Mouse (Mus musculus): Measurements from ENCODE around the gene Epb41. TPM values are rescaled to one million over a fixed set of nuclear protein-coding genes. Genes with fewer than 3 reads are reported as not detected.

The Epb41 gene
- 32.4 TPM for polyA plus RNA-seq (2015; fragmentation: Illumina TruSeq; extraction: RNeasy Lipid Tissue Mini Kit (QIAGEN cat#74804); ENCODE audit: low read depth, low replicate concordance)

DNA sequence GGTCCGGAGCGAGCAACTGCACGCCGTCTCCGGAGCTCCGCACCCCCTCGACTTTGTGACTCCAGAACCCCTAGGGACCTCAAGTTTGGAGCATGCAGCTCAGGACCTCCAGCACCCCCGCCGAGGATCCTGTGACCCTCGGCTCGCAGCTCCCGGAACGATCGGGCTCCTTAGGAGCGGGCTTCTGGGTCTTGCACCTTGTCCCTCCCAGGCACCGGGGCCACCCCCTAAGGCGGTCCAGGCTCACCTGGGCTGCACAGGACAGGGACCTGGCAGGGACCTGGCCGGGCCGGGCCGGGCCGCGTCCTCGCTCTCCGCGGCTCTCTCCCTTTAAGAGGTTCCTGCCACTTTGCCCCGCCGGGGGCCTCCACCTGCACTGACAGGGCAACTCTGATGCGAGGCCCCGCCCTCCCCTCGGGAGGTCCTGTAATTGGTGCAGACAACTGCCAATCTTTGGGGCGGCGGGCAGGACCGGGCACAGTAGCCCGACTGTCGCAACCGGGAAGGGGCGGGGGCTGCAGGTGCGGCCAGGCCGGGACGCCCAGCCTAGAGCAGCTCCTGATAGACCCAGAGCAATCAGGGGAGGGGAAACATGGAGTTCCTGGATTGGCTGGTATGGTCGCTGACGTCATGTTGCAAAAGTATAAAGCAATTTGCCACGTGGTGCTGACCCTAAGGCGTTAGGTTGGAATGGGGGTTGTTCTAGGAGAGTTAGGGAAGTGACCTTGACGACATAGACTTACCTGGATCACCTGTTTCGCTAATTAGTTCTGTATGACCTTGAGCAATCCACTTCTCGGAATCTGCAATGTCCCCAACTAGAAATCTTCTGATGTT is at the start of gene Epb41:
TSS of gene Epb41 (minus strand) at position 389 of the 837 bp plus-strand sequence.

GRCm38 (mm10) chr4:132074077-132074932 is 816 bp downstream of the Epb41 start, which contains the start of gene Gm10300:
Gene Gm10300 (plus strand): TSS chr4:132074697.

GRCm38 (mm10) chr4:131921461-131922346 is 153.4 kb downstream of the Epb41 start, which contains the start of gene Tmem200b:
Gene Tmem200b (plus strand): TSS chr4:131921771.

Other genes starting within 250 kb of the Epb41 start
- 34.7 TPM for gene Ptpru, start 237.0 kb downstream of the Epb41 start, polyA plus RNA-seq (2015; fragmentation: Illumina TruSeq; extraction: RNeasy Lipid Tissue Mini Kit (QIAGEN cat#74804); ENCODE audit: low read depth, low replicate concordance)
- gene Mecr, start 231.9 kb downstream of the Epb41 start, polyA plus RNA-seq (2015; fragmentation: Illumina TruSeq; extraction: RNeasy Lipid Tissue Mini Kit (QIAGEN cat#74804); ENCODE audit: low read depth, low replicate concordance): 29.4 TPM
- 54.9 TPM for gene Srsf4, start 201.7 kb downstream of the Epb41 start, polyA plus RNA-seq (2015; fragmentation: Illumina TruSeq; extraction: RNeasy Lipid Tissue Mini Kit (QIAGEN cat#74804); ENCODE audit: low read depth, low replicate concordance)
- gene Tmem200b, start 153.6 kb downstream of the Epb41 start, polyA plus RNA-seq (2015; fragmentation: Illumina TruSeq; extraction: RNeasy Lipid Tissue Mini Kit (QIAGEN cat#74804); ENCODE audit: low read depth, low replicate concordance): 7.2 TPM
- not detected for gene Gm10300, start 624 bp downstream of the Epb41 start, polyA plus RNA-seq (2015; fragmentation: Illumina TruSeq; extraction: RNeasy Lipid Tissue Mini Kit (QIAGEN cat#74804); ENCODE audit: low read depth, low replicate concordance)
- gene Oprd1, start 69.2 kb upstream of the Epb41 start, polyA plus RNA-seq (2015; fragmentation: Illumina TruSeq; extraction: RNeasy Lipid Tissue Mini Kit (QIAGEN cat#74804); ENCODE audit: low read depth, low replicate concordance): 10.1 TPM
- gene Ythdf2, start 137.0 kb upstream of the Epb41 start, polyA plus RNA-seq (2015; fragmentation: Illumina TruSeq; extraction: RNeasy Lipid Tissue Mini Kit (QIAGEN cat#74804); ENCODE audit: low read depth, low replicate concordance): 28.0 TPM
- 14.5 TPM for gene Gmeb1, start 186.3 kb upstream of the Epb41 start, polyA plus RNA-seq (2015; fragmentation: Illumina TruSeq; extraction: RNeasy Lipid Tissue Mini Kit (QIAGEN cat#74804); ENCODE audit: low read depth, low replicate concordance)
- 26.8 TPM for gene Taf12, start 199.1 kb upstream of the Epb41 start, polyA plus RNA-seq (2015; fragmentation: Illumina TruSeq; extraction: RNeasy Lipid Tissue Mini Kit (QIAGEN cat#74804); ENCODE audit: low read depth, low replicate concordance)
- gene Rab42, start 228.1 kb upstream of the Epb41 start, polyA plus RNA-seq (2015; fragmentation: Illumina TruSeq; extraction: RNeasy Lipid Tissue Mini Kit (QIAGEN cat#74804); ENCODE audit: low read depth, low replicate concordance): 3.0 TPM

All from brain, adult 10 weeks (tissue).